Mouse (Mus musculus): Measurements from ENCODE around the gene Rasal3. TPM values are rescaled to one million over a fixed set of nuclear protein-coding genes. Genes with fewer than 3 reads are reported as not detected.

Gene Rasal3
- polyA plus RNA-seq, 1 experiment from 2014 or later, result 0.62 TPM

Small RNA genes lying within 50 kb of the gene (microRNA-seq; reads per million reads assigned to microRNA genes)
- not detected for gene Gm22201

Other genes starting within 250 kb of the Rasal3 start
- gene Notch3, start 236.7 kb downstream of the Rasal3 start, polyA plus RNA-seq (2014; fragmentation: Nextera tagmentation; extraction: Ambion mirVana), result 8.1 and 9.8 TPM in 2 replicates
- 0.23 TPM in 1 of 2 replicates, not detected in the other for gene Ephx3, start 214.0 kb downstream of the Rasal3 start, polyA plus RNA-seq (2014; fragmentation: Nextera tagmentation; extraction: Ambion mirVana)
- 87.9 and 89.3 TPM in 2 replicates for gene Brd4, start 118.9 kb downstream of the Rasal3 start, polyA plus RNA-seq (2014; fragmentation: Nextera tagmentation; extraction: Ambion mirVana)
- gene Akap8, start 82.3 kb downstream of the Rasal3 start, polyA plus RNA-seq (2014; fragmentation: Nextera tagmentation; extraction: Ambion mirVana), result 41.8 and 46.2 TPM in 2 replicates
- gene Akap8l, start 53.0 kb downstream of the Rasal3 start, polyA plus RNA-seq (2014; fragmentation: Nextera tagmentation; extraction: Ambion mirVana), result 111 and 121 TPM in 2 replicates
- 45.9 and 47.5 TPM in 2 replicates for gene Wiz, start 14.1 kb downstream of the Rasal3 start, polyA plus RNA-seq (2014; fragmentation: Nextera tagmentation; extraction: Ambion mirVana)
- not detected in 2 replicates for gene Pglyrp2, start 20.6 kb upstream of the Rasal3 start, polyA plus RNA-seq (2014; fragmentation: Nextera tagmentation; extraction: Ambion mirVana)
- gene Cyp4f39, start 49.1 kb upstream of the Rasal3 start, polyA plus RNA-seq (2014; fragmentation: Nextera tagmentation; extraction: Ambion mirVana), result 0.99 and 1.2 TPM in 2 replicates
- 6.8 and 10.5 TPM in 2 replicates for gene Cyp4f17, start 102.5 kb upstream of the Rasal3 start, polyA plus RNA-seq (2014; fragmentation: Nextera tagmentation; extraction: Ambion mirVana)
- 15.2 and 17.1 TPM in 2 replicates for gene Cyp4f16, start 133.0 kb upstream of the Rasal3 start, polyA plus RNA-seq (2014; fragmentation: Nextera tagmentation; extraction: Ambion mirVana)
- gene Cyp4f37, start 217.7 kb upstream of the Rasal3 start, polyA plus RNA-seq (2014; fragmentation: Nextera tagmentation; extraction: Ambion mirVana), result 0.37 and 0.60 TPM in 2 replicates